Mouse (Mus musculus): ENCODE measurements at regions not wholly inside any gene's neighbourhood (a gene's known extent, or its start where the extent isn't known, plus 50 kb on each side); places are given as distances from the start of the nearest gene placed in this dataset.

DNA sequence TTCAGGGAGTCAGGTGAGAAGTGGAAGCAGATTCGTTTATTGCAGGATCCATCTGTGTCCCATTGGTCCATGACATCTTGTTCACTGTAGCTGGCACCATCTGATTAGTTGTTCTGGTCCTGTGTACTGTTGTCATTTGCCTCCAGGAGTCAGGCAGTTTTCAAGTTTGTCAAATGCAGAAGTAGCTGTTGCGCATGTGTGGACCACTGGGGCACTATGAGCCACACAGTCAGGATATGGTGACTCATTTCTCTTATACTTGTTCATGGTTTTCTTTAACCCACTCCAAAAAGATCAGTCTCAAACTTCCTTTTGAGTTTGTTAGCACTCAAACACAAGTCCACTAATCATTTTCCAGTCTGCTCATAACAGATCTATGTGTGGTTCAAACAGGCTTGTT, 81.9 kb downstream of the Gm12887 start:
- in situ Hi-C loops (cut with MseI, MboI), result loop anchor here in 1 of 2 experiments (10.0 kb wide), 1 partner anchor 1025 kb away; no protein-coding TSS in a partner anchor

Measured in mouse trophoblast stem cell (cell line).